Mouse (Mus musculus): ENCODE measurements at regions not wholly inside any gene's neighbourhood (a gene's known extent, or its start where the extent isn't known, plus 50 kb on each side); places are given as distances from the start of the nearest gene placed in this dataset.

DNA sequence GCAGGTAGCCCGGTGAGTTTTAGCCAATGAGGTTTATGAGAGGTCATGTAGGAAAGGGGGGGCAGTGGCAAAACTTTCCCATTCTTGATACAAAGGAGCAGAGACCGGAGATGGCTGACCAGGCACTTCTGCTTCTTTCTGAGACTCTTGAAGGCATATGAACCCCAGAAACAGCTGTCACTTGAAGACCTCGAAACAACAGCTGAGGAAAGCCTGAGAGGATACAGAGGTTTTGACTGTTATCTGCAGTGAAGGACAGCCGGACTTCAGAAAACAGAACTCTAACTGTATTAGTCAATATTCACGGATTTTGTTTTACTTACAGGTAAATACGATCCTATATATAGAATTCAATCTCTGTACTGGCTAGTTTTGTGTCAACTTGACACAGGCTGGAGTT lies 50.0 kb upstream of the Tiparp start:
- TF ChIP-seq POLR2A (IDR thresholded peaks at IDR 0.05; ENCODE audit: low read depth, low read length) (no peak), CTCF (conservative IDR thresholded peaks at IDR 0.05; ENCODE audit: insufficient read depth, insufficient read length, low read depth, low read length) (no peak)
- Histone ChIP-seq H3K36me3 (ENCODE audit: control insufficient read depth, insufficient read depth, low read length) (no peaks in the 10 kb centered on the region), H3K4me1 (ENCODE audit: control insufficient read depth, insufficient read depth, low read length) (no peaks in the 10 kb centered on the region), H3K27me3 (replicated peaks; ENCODE audit: control insufficient read depth, insufficient read depth, low read length) (no peaks in the 10 kb centered on the region), H3K4me3 (ENCODE audit: insufficient read depth, low read depth, low read length) (no peak overlapping the region), H3K27ac (ENCODE audit: insufficient read depth, low read depth, low read length) (no peak overlapping the region)
- 89% methylated on average over 6 of the region's 6 CpGs for WGBS
- no peak for DNase-seq

GRCm38 (mm10) chr3:65477111-65477510 lies 51.1 kb upstream of the Tiparp start:
- Histone ChIP-seq H3K27me3 (replicated peaks; ENCODE audit: control insufficient read depth, insufficient read depth, low read length) (no peaks in the 10 kb centered on the region), H3K27ac (ENCODE audit: insufficient read depth, low read depth, low read length) (no peak overlapping the region), H3K36me3 (ENCODE audit: control insufficient read depth, insufficient read depth, low read length) (no peaks in the 10 kb centered on the region), H3K4me3 (ENCODE audit: insufficient read depth, low read depth, low read length) (no peak overlapping the region), H3K4me1 (ENCODE audit: control insufficient read depth, insufficient read depth, low read length) (no peaks in the 10 kb centered on the region)
- TF ChIP-seq POLR2A (IDR thresholded peaks at IDR 0.05; ENCODE audit: low read depth, low read length), result no peak
- no peak for TF ChIP-seq CTCF (conservative IDR thresholded peaks at IDR 0.05; ENCODE audit: insufficient read depth, insufficient read length, low read depth, low read length)
- 66% methylated on average over 4 of the region's 4 CpGs for WGBS
- no peak for DNase-seq

GRCm38 (mm10) chr3:65476091-65476953 lies 51.9 kb upstream of the Tiparp start:
- WGBS, result 89% methylated on average over 19 of the region's 19 CpGs
- no peak for TF ChIP-seq CTCF (conservative IDR thresholded peaks at IDR 0.05; ENCODE audit: insufficient read depth, insufficient read length, low read depth, low read length)
- TF ChIP-seq POLR2A (IDR thresholded peaks at IDR 0.05; ENCODE audit: low read depth, low read length), result no peak
- H3K4me1 ChIP-seq (ENCODE audit: control insufficient read depth, insufficient read depth, low read length), result no peaks in the 10 kb centered on the region
- H3K4me3 ChIP-seq (ENCODE audit: insufficient read depth, low read depth, low read length), result no peak overlapping the region
- H3K27me3 ChIP-seq (replicated peaks; ENCODE audit: control insufficient read depth, insufficient read depth, low read length), result no peaks in the 10 kb centered on the region
- no peak for DNase-seq
- no peak overlapping the region for H3K27ac ChIP-seq (ENCODE audit: insufficient read depth, low read depth, low read length)
- no peaks in the 10 kb centered on the region for H3K36me3 ChIP-seq (ENCODE audit: control insufficient read depth, insufficient read depth, low read length)

GRCm38 (mm10) chr3:65474585-65474984 lies 53.6 kb upstream of the Tiparp start:
- 79% methylated on average over 7 of the region's 7 CpGs for WGBS
- Histone ChIP-seq H3K27me3 (replicated peaks; ENCODE audit: control insufficient read depth, insufficient read depth, low read length) (no peaks in the 10 kb centered on the region), H3K27ac (ENCODE audit: insufficient read depth, low read depth, low read length) (no peak overlapping the region), H3K36me3 (ENCODE audit: control insufficient read depth, insufficient read depth, low read length) (no peaks in the 10 kb centered on the region), H3K4me3 (ENCODE audit: insufficient read depth, low read depth, low read length) (no peak overlapping the region), H3K4me1 (ENCODE audit: control insufficient read depth, insufficient read depth, low read length) (no peaks in the 10 kb centered on the region)
- no peak for DNase-seq
- TF ChIP-seq CTCF (conservative IDR thresholded peaks at IDR 0.05; ENCODE audit: insufficient read depth, insufficient read length, low read depth, low read length), result no peak
- TF ChIP-seq POLR2A (IDR thresholded peaks at IDR 0.05; ENCODE audit: low read depth, low read length), result no peak

DNA sequence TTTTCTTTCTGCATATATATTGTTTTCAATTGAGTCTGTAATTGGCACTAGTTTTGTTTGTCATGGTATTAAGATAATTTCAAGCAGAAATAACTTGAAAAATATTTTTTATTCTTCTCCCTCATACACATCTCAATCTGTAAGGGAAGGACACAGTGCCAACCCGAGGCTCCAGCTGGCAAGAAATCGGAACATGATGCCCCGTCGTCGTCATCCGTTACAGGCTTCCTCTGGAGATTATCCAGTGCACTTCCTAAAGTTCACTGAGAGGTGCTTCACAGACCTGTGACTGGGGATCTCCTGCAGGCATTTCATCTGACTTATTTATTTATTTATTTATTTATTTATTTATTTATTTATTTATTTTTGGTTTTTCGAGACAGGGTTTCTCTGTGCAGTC lies 56.4 kb upstream of the Tiparp start:
- no peak overlapping the region for H3K27ac ChIP-seq (ENCODE audit: insufficient read depth, low read depth, low read length)
- no peak for DNase-seq
- H3K36me3 ChIP-seq (ENCODE audit: control insufficient read depth, insufficient read depth, low read length), result no peaks in the 10 kb centered on the region
- TF ChIP-seq CTCF (conservative IDR thresholded peaks at IDR 0.05; ENCODE audit: insufficient read depth, insufficient read length, low read depth, low read length) (no peak), POLR2A (IDR thresholded peaks at IDR 0.05; ENCODE audit: low read depth, low read length) (no peak)
- no peaks in the 10 kb centered on the region for H3K27me3 ChIP-seq (replicated peaks; ENCODE audit: control insufficient read depth, insufficient read depth, low read length)
- 77% methylated on average over 7 of the region's 7 CpGs for WGBS
- H3K4me3 ChIP-seq (ENCODE audit: insufficient read depth, low read depth, low read length), result no peak overlapping the region
- H3K4me1 ChIP-seq (ENCODE audit: control insufficient read depth, insufficient read depth, low read length), result no peaks in the 10 kb centered on the region

DNA sequence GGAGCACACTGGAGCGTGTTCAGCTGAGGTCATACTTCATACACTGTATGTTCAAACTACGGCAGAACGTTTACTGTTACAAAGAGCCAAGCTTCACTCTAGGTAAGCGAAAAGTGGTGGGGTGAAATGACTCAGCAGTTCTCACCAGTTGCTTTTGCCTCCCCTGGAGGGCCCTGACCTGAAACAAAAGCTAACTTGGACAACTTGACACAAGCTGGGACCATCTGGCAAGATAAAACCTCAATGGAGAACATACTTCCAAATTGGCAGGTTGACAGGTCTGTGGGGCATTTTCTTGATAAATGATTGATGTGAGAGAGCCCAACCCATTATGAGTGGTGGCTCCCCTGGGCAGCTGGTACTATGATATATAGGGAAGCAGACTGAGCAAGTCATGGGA lies 59.0 kb upstream of the Tiparp start:
- H3K27me3 ChIP-seq (replicated peaks; ENCODE audit: control insufficient read depth, insufficient read depth, low read length), result no peaks in the 10 kb centered on the region
- 51% methylated on average over 4 of the region's 4 CpGs for WGBS
- DNase-seq, result peak; percentile 39
- H3K36me3 ChIP-seq (ENCODE audit: control insufficient read depth, insufficient read depth, low read length), result no peaks in the 10 kb centered on the region
- TF ChIP-seq CTCF (conservative IDR thresholded peaks at IDR 0.05; ENCODE audit: insufficient read depth, insufficient read length, low read depth, low read length) (no peak), POLR2A (IDR thresholded peaks at IDR 0.05; ENCODE audit: low read depth, low read length) (no peak)
- no peak overlapping the region for H3K27ac ChIP-seq (ENCODE audit: insufficient read depth, low read depth, low read length)
- no peaks in the 10 kb centered on the region for H3K4me1 ChIP-seq (ENCODE audit: control insufficient read depth, insufficient read depth, low read length)
- no peak overlapping the region for H3K4me3 ChIP-seq (ENCODE audit: insufficient read depth, low read depth, low read length)

DNA sequence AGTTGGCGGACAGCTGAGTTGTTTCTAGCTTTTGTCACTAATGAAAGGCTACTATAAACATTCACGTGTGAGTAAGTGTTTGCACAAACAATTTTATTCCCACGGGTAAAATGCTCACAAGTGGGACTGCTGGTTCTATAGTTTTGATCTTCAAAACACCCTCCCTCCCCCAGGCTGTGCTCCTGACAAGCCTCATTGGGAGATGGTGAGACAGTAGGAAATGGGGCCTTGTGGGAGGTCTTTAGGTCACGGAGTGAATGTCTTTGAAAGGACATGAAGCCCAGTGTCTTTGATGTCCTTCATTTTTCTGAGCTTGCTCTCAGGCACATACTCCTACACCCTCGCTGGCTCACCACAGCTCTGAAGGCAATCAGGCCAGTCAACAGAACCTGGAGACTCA lies 63.4 kb upstream of the Tiparp start:
- no peak overlapping the region for H3K4me3 ChIP-seq (ENCODE audit: insufficient read depth, low read depth, low read length)
- TF ChIP-seq POLR2A (IDR thresholded peaks at IDR 0.05; ENCODE audit: low read depth, low read length) (no peak), CTCF (conservative IDR thresholded peaks at IDR 0.05; ENCODE audit: insufficient read depth, insufficient read length, low read depth, low read length) (no peak)
- 61% methylated on average over 5 of the region's 5 CpGs for WGBS
- no peak for DNase-seq
- H3K27me3 ChIP-seq (replicated peaks; ENCODE audit: control insufficient read depth, insufficient read depth, low read length), result no peaks in the 10 kb centered on the region
- no peaks in the 10 kb centered on the region for H3K36me3 ChIP-seq (ENCODE audit: control insufficient read depth, insufficient read depth, low read length)
- H3K27ac ChIP-seq (ENCODE audit: insufficient read depth, low read depth, low read length), result no peak overlapping the region
- no peaks in the 10 kb centered on the region for H3K4me1 ChIP-seq (ENCODE audit: control insufficient read depth, insufficient read depth, low read length)

Data from kidney, adult 2 months (tissue).